In genomic region chr17:37203206-37203916, GRCm38 (mm10) we compare ENCODE assay signal across 8 mouse cellular contexts. TPM values are rescaled to one million over a fixed set of nuclear protein-coding genes. Genes with fewer than 3 reads are reported as not detected.
DNase-seq lines count a peak whose midpoint lies in the region; ATAC-seq and TF ChIP-seq lines count a peak whose summit lies in the region.

No protein-coding gene starts in this region.

- no peak overlapping the region for H3K27ac ChIP-seq in cortical plate, adult 2 months (ENCODE audit: insufficient read depth, low read length)
- H3K27ac ChIP-seq in midbrain, postnatal 0 days (ENCODE audit: low read depth, low read length): no peak overlapping the region

- intact Hi-C loops in gastrocnemius, postnatal 14 days (cut with DNase I; ENCODE audit: low total_unique reads): loop anchor here (5.0 kb wide), 1 partner anchor 116 kb away; the partner anchor contains the start of gene Olfr90
- intact Hi-C loops in left cerebral cortex, postnatal 4 days (cut with DNase I): loop anchor here (2.0 to 5.0 kb wide), 2 partner anchors 121 to 311 kb away; partner anchors contain the start of gene Trim40

- no peaks in the 10 kb centered on the region for H3K9me3 ChIP-seq in midbrain, postnatal 0 days (ENCODE audit: low read length)

- ATAC-seq in cerebellum, adult (ENCODE audit: insufficient number of reproducible peaks, low FRiP score, low TSS enrichment): no peak; the same call in 1 of the 2 replicates
- ATAC-seq in midbrain, postnatal 0 days (ENCODE audit: low FRiP score): peak; percentile 85

- no peaks in the 10 kb centered on the region for H3K27me3 ChIP-seq in midbrain, postnatal 0 days (ENCODE audit: insufficient read depth, low read length)

- no peak overlapping the region for H3K9ac ChIP-seq in midbrain, postnatal 0 days (replicated peaks; ENCODE audit: low read length, poor library complexity, severe bottlenecking)

- no peaks in the 10 kb centered on the region for H3K4me1 ChIP-seq in cortical plate, adult 2 months (ENCODE audit: control insufficient read depth, insufficient read depth, low read length)
- H3K4me1 ChIP-seq in midbrain, postnatal 0 days (ENCODE audit: insufficient read depth, low read length): no peaks in the 10 kb centered on the region

- peak; percentile 100 for TF ChIP-seq CTCF in cortical plate, adult 2 months (IDR thresholded peaks at IDR 0.05; ENCODE audit: extremely low read depth, insufficient read depth, low read length)
- TF ChIP-seq CTCF in midbrain, postnatal 0 days (IDR thresholded peaks at IDR 0.05): peak; percentile 100

- WGBS in midbrain, postnatal 0 days: 3% methylated on average over 4 of the region's 4 CpGs

- H3K36me3 ChIP-seq in midbrain, postnatal 0 days (ENCODE audit: insufficient read depth, low read length): no peaks in the 10 kb centered on the region

- peak; percentile 56 for DNase-seq in cerebellum, adult 11 months
- peak; percentile 65 for DNase-seq in gastrocnemius, postnatal 14 days
- DNase-seq in kidney, adult 18-20 months: peak; percentile 79
- peak; percentile 80 for DNase-seq in left cerebral cortex, postnatal 4 days
- peak; percentile 92 for DNase-seq in midbrain, postnatal 0 days (ENCODE audit: low spot score)
- DNase-seq in spleen, postnatal 36 days (ENCODE audit: low spot score in 2 of 2): peak; percentile 46 to 55

- no peak for TF ChIP-seq POLR2A in cortical plate, adult 2 months (IDR thresholded peaks at IDR 0.05; ENCODE audit: extremely low read depth, insufficient read depth, low read length)

- H3K4me2 ChIP-seq in midbrain, postnatal 0 days (ENCODE audit: low read depth, low read length, poor library complexity, severe bottlenecking): no peak overlapping the region

- no peak overlapping the region for H3K4me3 ChIP-seq in cortical plate, adult 2 months (ENCODE audit: insufficient read depth, low read length)
- H3K4me3 ChIP-seq in midbrain, postnatal 0 days (ENCODE audit: low read depth, low read length): no peak overlapping the region

RNA-seq across cellular contexts. Expression of gene Olfr94, which starts 2.6 kb away (rescaled TPM):
- polyA plus RNA-seq in cortical plate, adult 2 months (2012; rRNA removed): not detected in 2 replicates
- not detected for total RNA-seq in gastrocnemius, postnatal 14 days (2021)
- total RNA-seq in left cerebral cortex, postnatal 4 days (2021): not detected
- not detected in 2 replicates for total RNA-seq in midbrain, postnatal 0 days (2014; rRNA removed)
- polyA plus RNA-seq in midbrain, postnatal 0 days (2015; fragmentation: Nextera tagmentation; extraction: Ambion mirVana): not detected in 2 replicates

RNA-seq across cellular contexts. Expression of gene Olfr95, which starts 9.6 kb away (rescaled TPM):
- polyA plus RNA-seq in cortical plate, adult 2 months (2012; rRNA removed): 0.02 TPM in 1 of 2 replicates, not detected in the other
- not detected for total RNA-seq in gastrocnemius, postnatal 14 days (2021)
- total RNA-seq in left cerebral cortex, postnatal 4 days (2021): not detected
- total RNA-seq in midbrain, postnatal 0 days (2014; rRNA removed): not detected in 2 replicates
- polyA plus RNA-seq in midbrain, postnatal 0 days (2015; fragmentation: Nextera tagmentation; extraction: Ambion mirVana): 0.02 TPM in 1 of 2 replicates, not detected in the other

RNA-seq across cellular contexts. Expression of gene Ubd, which starts 9.7 kb away (rescaled TPM):
- not detected in 2 replicates for polyA plus RNA-seq in cortical plate, adult 2 months (2012; rRNA removed)
- not detected for total RNA-seq in gastrocnemius, postnatal 14 days (2021)
- total RNA-seq in left cerebral cortex, postnatal 4 days (2021): not detected
- not detected in 2 replicates for total RNA-seq in midbrain, postnatal 0 days (2014; rRNA removed)
- polyA plus RNA-seq in midbrain, postnatal 0 days (2015; fragmentation: Nextera tagmentation; extraction: Ambion mirVana): not detected in 2 replicates

RNA-seq across cellular contexts. Expression of gene Olfr96, which starts 16.6 kb away (rescaled TPM):
- polyA plus RNA-seq in cortical plate, adult 2 months (2012; rRNA removed): not detected in 2 replicates
- total RNA-seq in gastrocnemius, postnatal 14 days (2021): not detected
- total RNA-seq in left cerebral cortex, postnatal 4 days (2021): not detected
- total RNA-seq in midbrain, postnatal 0 days (2014; rRNA removed): not detected in 2 replicates
- not detected in 2 replicates for polyA plus RNA-seq in midbrain, postnatal 0 days (2015; fragmentation: Nextera tagmentation; extraction: Ambion mirVana)

RNA-seq across cellular contexts. Expression of gene Olfr97, which starts 33.8 kb away (rescaled TPM):
- not detected in 2 replicates for polyA plus RNA-seq in cortical plate, adult 2 months (2012; rRNA removed)
- total RNA-seq in gastrocnemius, postnatal 14 days (2021): not detected
- not detected for total RNA-seq in left cerebral cortex, postnatal 4 days (2021)
- not detected in 2 replicates for total RNA-seq in midbrain, postnatal 0 days (2014; rRNA removed)
- polyA plus RNA-seq in midbrain, postnatal 0 days (2015; fragmentation: Nextera tagmentation; extraction: Ambion mirVana): not detected in 2 replicates
